ENCODE assay signal across 15 mouse cellular contexts in genomic region chr9:88398461-88398860, GRCm38 (mm10). TPM values are rescaled to one million over a fixed set of nuclear protein-coding genes. Genes with fewer than 3 reads are reported as not detected.
DNase-seq lines count a peak whose midpoint lies in the region; ATAC-seq and TF ChIP-seq lines count a peak whose summit lies in the region.
"Had no signal": no experiment of that assay in that cellular context is flagged by ENCODE, and none has a peak within 500 bp of the region (broad histone marks: within the 10 kb centered on the region; RNA-seq: fewer than 3 reads in every experiment).

No protein-coding gene starts in this region.

- intact Hi-C loops in gastrocnemius, adult 2 months (cut with DNase I) = loop anchor here (2.0 kb wide), 1 partner anchor 158 kb away; no protein-coding TSS in a partner anchor
- intact Hi-C loops in gastrocnemius, postnatal 14 days (cut with DNase I; ENCODE audit: low total_unique reads) = no loop called here

- no peak overlapping the region for H3K4me3 ChIP-seq in gastrocnemius, adult 2 months
- no peak overlapping the region for H3K4me3 ChIP-seq in lung, embryonic 14.5 days (ENCODE audit: low read depth, low read length)
- no peak overlapping the region for H3K4me3 ChIP-seq in heart, embryonic 11.5 days (ENCODE audit: low read depth, low read length)
- H3K4me3 ChIP-seq in neural tube, embryonic 15.5 days (replicated peaks) = no peak overlapping the region
- H3K4me3 ChIP-seq: erythroblast, embryonic 14.5 days; myocyte had no signal

- no peak for ATAC-seq in lung, embryonic 14.5 days (ENCODE audit: insufficient read depth)
- peak; percentile 32 for ATAC-seq in activated CD4-positive, CD25-positive, alpha-beta regulatory T cell, adult 4 months
- no peak for ATAC-seq in heart, embryonic 11.5 days (replicated peaks; ENCODE audit: insufficient number of reproducible peaks, low FRiP score, low TSS enrichment)
- no peak for ATAC-seq in neural tube, embryonic 15.5 days (ENCODE audit: low FRiP score)

- H3K9me3 ChIP-seq in lung, embryonic 14.5 days (ENCODE audit: low read depth, low read length) = no peaks in the 10 kb centered on the region
- H3K9me3 ChIP-seq in heart, embryonic 11.5 days (replicated peaks; ENCODE audit: control insufficient read depth, low read length) = no peaks in the 10 kb centered on the region
- no peaks in the 10 kb centered on the region for H3K9me3 ChIP-seq in neural tube, embryonic 15.5 days (replicated peaks)

- no peaks in the 10 kb centered on the region for H3K27me3 ChIP-seq in lung, embryonic 14.5 days (ENCODE audit: insufficient read depth, low read length)
- H3K27me3 ChIP-seq in splenic B cell, adult 2 months (ENCODE audit: control insufficient read depth, insufficient read depth, low read length, poor library complexity, severe bottlenecking) = no peaks in the 10 kb centered on the region
- H3K27me3 ChIP-seq in heart, embryonic 11.5 days (ENCODE audit: control insufficient read depth, insufficient read depth, low read length) = no peaks in the 10 kb centered on the region
- no peaks in the 10 kb centered on the region for H3K27me3 ChIP-seq in neural tube, embryonic 15.5 days (replicated peaks)

- H3K27ac ChIP-seq in gastrocnemius, adult 2 months = no peak overlapping the region
- no peak overlapping the region for H3K27ac ChIP-seq in lung, embryonic 14.5 days (ENCODE audit: low read depth)
- H3K27ac ChIP-seq in heart, embryonic 11.5 days (ENCODE audit: low read depth, low read length) = no peak overlapping the region
- no peak overlapping the region for H3K27ac ChIP-seq in neural tube, embryonic 15.5 days (replicated peaks)

- peak; percentile 48 for TF ChIP-seq CTCF in gastrocnemius, adult 2 months (IDR thresholded peaks at IDR 0.05)
- TF ChIP-seq CTCF in lung, embryonic 14.5 days (IDR thresholded peaks at IDR 0.05; ENCODE audit: low read depth) = peak; percentile 46

- H3K9ac ChIP-seq in lung, embryonic 14.5 days = no peak overlapping the region
- H3K9ac ChIP-seq in heart, embryonic 11.5 days (ENCODE audit: low read depth, low read length) = no peak overlapping the region
- no peak overlapping the region for H3K9ac ChIP-seq in neural tube, embryonic 15.5 days (replicated peaks)

- H3K4me1 ChIP-seq in lung, embryonic 14.5 days (ENCODE audit: insufficient read depth) = no peaks in the 10 kb centered on the region
- H3K4me1 ChIP-seq in heart, embryonic 11.5 days (ENCODE audit: control insufficient read depth, insufficient read depth, low read length) = no peaks in the 10 kb centered on the region
- no peaks in the 10 kb centered on the region for H3K4me1 ChIP-seq in neural tube, embryonic 15.5 days

- WGBS in lung, embryonic 14.5 days = 87% methylated on average over 1 of the region's 1 CpGs
- whole genome bisulfite sequencing in heart, embryonic 11.5 days (ENCODE audit: insufficient replicate concordance) = 82% methylated on average over 1 of the region's 1 CpGs
- WGBS in neural tube, embryonic 15.5 days = 90% methylated on average over 1 of the region's 1 CpGs

- peaks cover 20% of the 10 kb centered on the region; the same call in 1 of the 2 replicates for H3K36me3 ChIP-seq in lung, embryonic 14.5 days (ENCODE audit: insufficient read depth)
- peaks cover 5% of the 10 kb centered on the region; the same call in 1 of the 2 replicates for H3K36me3 ChIP-seq in splenic B cell, adult 2 months (ENCODE audit: control insufficient read depth, insufficient read depth, low read length, poor library complexity, severe bottlenecking)
- peaks cover 25% of the 10 kb centered on the region for H3K36me3 ChIP-seq in heart, embryonic 11.5 days (ENCODE audit: control insufficient read depth, insufficient read depth, low read length)
- peaks cover 44% of the 10 kb centered on the region for H3K36me3 ChIP-seq in neural tube, embryonic 15.5 days

- H3K4me2 ChIP-seq in lung, embryonic 14.5 days = no peak overlapping the region
- no peak overlapping the region for H3K4me2 ChIP-seq in heart, embryonic 11.5 days
- no peak overlapping the region for H3K4me2 ChIP-seq in neural tube, embryonic 15.5 days

- no peak for DNase-seq in gastrocnemius, adult 2 months
- no peak for DNase-seq in gastrocnemius, postnatal 14 days
- DNase-seq in lung, embryonic 14.5 days = peak; percentile 60
- DNase-seq in lung, postnatal 4 days = no peak
- peak; percentile 31 for DNase-seq in splenic B cell, adult 2 months (ENCODE audit: low read depth, low spot score)
- DNase-seq: cerebellum, postnatal 25 days; gastrocnemius, postnatal 10 days; kidney, adult 11 months; left cerebral cortex, postnatal 4 days had no signal

RNA-seq across cellular contexts. Expression of gene Snx14, which starts 40.3 kb away (rescaled TPM):
- 10 to 100 TPM; 13.1 to 17.9 TPM for total RNA-seq in gastrocnemius, adult 2 months (2021)
- 10 to 100 TPM; 11.7 to 13.9 TPM for total RNA-seq in gastrocnemius, postnatal 14 days (2021)
- 22.9 and 24.5 TPM in 2 replicates for polyA plus RNA-seq in lung, embryonic 14.5 days (2014; fragmentation: Nextera tagmentation; extraction: Ambion mirVana)
- polyA plus RNA-seq in activated CD4-positive, CD25-positive, alpha-beta regulatory T cell, adult 4 months (2017; shearing (Covaris generic)) = 10 to 100 TPM; 40.0 to 44.5 TPM
- polyA plus RNA-seq in heart, embryonic 11.5 days (2014; fragmentation: Nextera tagmentation; extraction: Ambion mirVana) = 28.3 and 28.9 TPM in 2 replicates
- 35.9 and 37.2 TPM in 2 replicates for polyA plus RNA-seq in neural tube, embryonic 15.5 days (2015; fragmentation: Nextera tagmentation; extraction: Ambion mirVana)

RNA-seq across cellular contexts. Expression of gene Gm20537, which starts 58.0 kb away (rescaled TPM):
- not detected for total RNA-seq in gastrocnemius, adult 2 months (2021)
- total RNA-seq in gastrocnemius, postnatal 14 days (2021) = 1 to 10 TPM in 1 of 2 experiments, not detected in 1; 1.3 TPM
- 0.68 TPM in 1 of 2 replicates, not detected in the other for polyA plus RNA-seq in lung, embryonic 14.5 days (2014; fragmentation: Nextera tagmentation; extraction: Ambion mirVana)
- polyA plus RNA-seq in activated CD4-positive, CD25-positive, alpha-beta regulatory T cell, adult 4 months (2017; shearing (Covaris generic)) = 1 to 10 TPM in 1 of 2 experiments, not detected in 1; 1.6 TPM
- 0.55 and 1.0 TPM in 2 replicates for polyA plus RNA-seq in heart, embryonic 11.5 days (2014; fragmentation: Nextera tagmentation; extraction: Ambion mirVana)
- polyA plus RNA-seq in neural tube, embryonic 15.5 days (2015; fragmentation: Nextera tagmentation; extraction: Ambion mirVana) = 0.59 and 0.60 TPM in 2 replicates
- total RNA-seq: gastrocnemius, postnatal 10 days; layer of hippocampus, adult 18-20 months had no signal
- polyA plus RNA-seq: erythroblast, embryonic 14.5 days; myocyte had no signal

Comparison
In these comparisons a context has a peak if more than half of its experiments do, and no peak if none do; other contexts are left out.
1. DNase-seq: peak in lung, embryonic 14.5 days (single experiment) and splenic B cell, adult 2 months (single experiment); none in gastrocnemius, adult 2 months (single experiment), gastrocnemius, postnatal 14 days (single experiment) and lung, postnatal 4 days (0 of 2).